Mouse (Mus musculus) limb, embryonic 15.5 days (tissue): Measurements from ENCODE around the gene Zfp575. TPM values are rescaled to one million over a fixed set of nuclear protein-coding genes. Genes with fewer than 3 reads are reported as not detected.

Experiments used
- ATAC-seq: fragments of 200-750 bp; cut with Nextera tagmentation; 2 replicates; pipeline ENCODE4 v1.8.0; 2017; ENCODE audit warnings: low read depth, moderate TSS enrichment; ENCODE audit not compliant: insufficient number of reproducible peaks, low FRiP score, low TSS enrichment
- H3K27ac ChIP-seq: fragments of 300-500 bp; sonication (generic); 2 replicates; pipeline ENCODE4 v1.5.1; 2015; ENCODE audit warnings: moderate library complexity, mild to moderate bottlenecking, inconsistent platforms
- H3K27me3 ChIP-seq: fragments of 300-500 bp; sonication (generic); 2 replicates; pipeline ENCODE4 v1.6.1; 2015; ENCODE audit warnings: inconsistent platforms
- H3K36me3 ChIP-seq: fragments of 300-500 bp; sonication (generic); 2 replicates; pipeline ENCODE4 v1.6.1; 2015; ENCODE audit warnings: inconsistent platforms
- H3K4me1 ChIP-seq: fragments of 300-500 bp; sonication (generic); 2 replicates; pipeline ENCODE4 v1.6.1; 2015; ENCODE audit warnings: inconsistent platforms
- H3K4me2 ChIP-seq: fragments of 300-500 bp; sonication (generic); 2 replicates; pipeline ENCODE4 v1.6.1; 2015; ENCODE audit warnings: mild to moderate bottlenecking, inconsistent platforms
- H3K4me3 ChIP-seq: fragments of 300-500 bp; sonication (generic); 2 replicates; pipeline ENCODE4 v1.5.1; 2015; ENCODE audit warnings: mild to moderate bottlenecking, inconsistent platforms
- H3K9ac ChIP-seq: fragments of 300-500 bp; sonication (generic); 2 replicates; pipeline ENCODE4 v1.6.1; 2015; ENCODE audit warnings: inconsistent platforms
- H3K9me3 ChIP-seq: fragments of 300-500 bp; sonication (generic); 2 replicates; pipeline ENCODE4 v1.6.1; 2016; ENCODE audit warnings: inconsistent platforms
- WGBS: fragments of 180-500 bp; shearing (Covaris S2); methylation state at CpG from one replicate; pipeline ENCODE4 v1.1.7; 2015; 5-methylcytosine and 5-hydroxymethylcytosine counted together
- polyA plus RNA-seq: library from polyadenylated mRNA; unstranded; fragments of >200 nt; fragmentation: Nextera tagmentation; extraction: Ambion mirVana; gene quantifications from 2 replicates; pipeline ENCODE4 v1.2.1, GENCODE M21; 2015

Zfp575 gene
- polyA plus RNA-seq, 1 experiment from 2014 or later = 6.4 TPM

DNA sequence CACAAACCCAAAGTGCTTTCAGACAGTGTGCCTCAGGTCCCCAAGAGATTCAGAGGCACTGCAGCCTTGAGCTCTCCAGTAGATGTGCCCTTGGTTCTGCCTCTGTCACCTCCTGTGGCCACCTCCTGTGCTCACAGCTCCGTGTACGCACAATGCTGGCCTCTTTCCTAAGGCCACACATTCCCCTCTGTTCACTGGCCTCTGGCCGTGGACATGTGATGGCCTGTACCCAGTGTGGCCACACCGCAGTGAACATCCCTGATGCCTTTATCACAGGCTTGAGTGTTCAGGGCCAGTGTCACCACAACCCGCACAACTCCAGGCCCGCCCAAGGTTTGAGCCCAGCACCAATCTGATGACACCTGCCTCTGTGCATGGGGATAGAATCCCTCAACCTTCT, 2.6 kb downstream of the Zfp575 start:
- Histone ChIP-seq H3K9ac (no peak overlapping the region), H3K27ac (no peak overlapping the region), H3K27me3 (peaks cover 26% of the 10 kb centered on the region), H3K4me2 (no peak overlapping the region), H3K4me3 (no peak overlapping the region), H3K9me3 (no peaks in the 10 kb centered on the region; the same call in 1 of the 2 replicates), H3K4me1 (peaks cover 17% of the 10 kb centered on the region; the same call in 1 of the 2 replicates), H3K36me3 (no peaks in the 10 kb centered on the region)
- 90% methylated on average over 6 of the region's 6 CpGs for WGBS
- ATAC-seq = no peak

GRCm38 (mm10) chr7:24577811-24578210, 9.6 kb downstream of the Zfp575 start:
- H3K4me2 ChIP-seq = no peak overlapping the region
- H3K4me3 ChIP-seq = no peak overlapping the region
- 81% methylated on average over 10 of the region's 10 CpGs for WGBS
- H3K36me3 ChIP-seq = peaks cover 7% of the 10 kb centered on the region
- H3K27me3 ChIP-seq = no peaks in the 10 kb centered on the region
- H3K4me1 ChIP-seq = no peaks in the 10 kb centered on the region
- ATAC-seq = no peak
- no peaks in the 10 kb centered on the region for H3K9me3 ChIP-seq
- H3K9ac ChIP-seq = no peak overlapping the region
- no peak overlapping the region for H3K27ac ChIP-seq

GRCm38 (mm10) chr7:24574224-24574796, 13.1 kb downstream of the Zfp575 start:
- Histone ChIP-seq H3K36me3 (peaks cover 39% of the 10 kb centered on the region), H3K4me2 (no peak overlapping the region), H3K4me1 (no peaks in the 10 kb centered on the region), H3K27ac (no peak overlapping the region), H3K27me3 (no peaks in the 10 kb centered on the region), H3K9ac (no peak overlapping the region), H3K4me3 (no peak overlapping the region), H3K9me3 (no peaks in the 10 kb centered on the region)
- no peak for ATAC-seq
- WGBS = 66% methylated on average over 12 of the region's 12 CpGs

- Histone ChIP-seq H3K4me3 (no peak overlapping the region), H3K9me3 (no peaks in the 10 kb centered on the region), H3K27ac (no peak overlapping the region), H3K9ac (no peak overlapping the region), H3K36me3 (peaks cover 56% of the 10 kb centered on the region), H3K4me2 (no peak overlapping the region), H3K4me1 (no peaks in the 10 kb centered on the region), H3K27me3 (no peaks in the 10 kb centered on the region)
- ATAC-seq = no peak
- 57% methylated on average over 5 of the region's 5 CpGs for WGBS
Measured at GRCm38 (mm10) chr7:24572455-24572854, 15.0 kb downstream of the Zfp575 start.

- H3K4me2 ChIP-seq = no peak overlapping the region
- ATAC-seq = no peak
- H3K9me3 ChIP-seq = no peaks in the 10 kb centered on the region
- H3K27ac ChIP-seq = no peak overlapping the region
- H3K27me3 ChIP-seq = no peaks in the 10 kb centered on the region
- 75% methylated on average over 4 of the region's 4 CpGs for WGBS
- no peak overlapping the region for H3K4me3 ChIP-seq
- peaks cover 69% of the 10 kb centered on the region for H3K36me3 ChIP-seq
- H3K4me1 ChIP-seq = no peaks in the 10 kb centered on the region
- H3K9ac ChIP-seq = no peak overlapping the region
Measured at GRCm38 (mm10) chr7:24571071-24571470, 16.4 kb downstream of the Zfp575 start.

DNA sequence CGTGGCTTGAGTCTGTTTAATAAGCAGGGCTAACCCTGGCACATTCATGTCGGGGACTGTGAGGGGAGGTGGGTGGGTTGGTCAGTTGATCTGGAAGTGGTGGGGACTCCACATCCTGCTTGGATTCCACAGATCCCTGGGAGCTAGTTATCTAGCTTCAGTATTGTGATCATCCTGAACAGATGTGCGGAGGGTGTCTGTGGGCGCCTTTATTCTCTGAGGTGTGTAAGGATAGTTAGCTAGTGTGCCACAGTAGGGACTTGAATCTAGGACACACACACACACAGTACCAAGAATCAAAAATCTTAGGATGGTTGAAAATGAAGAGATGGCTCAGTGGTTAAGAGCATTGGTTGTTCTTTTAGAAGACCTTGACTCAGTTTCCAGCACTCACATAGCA, 18.9 kb downstream of the Zfp575 start:
- no peak overlapping the region for H3K4me3 ChIP-seq
- 92% methylated on average over 4 of the region's 4 CpGs for WGBS
- H3K27me3 ChIP-seq = no peaks in the 10 kb centered on the region
- H3K9ac ChIP-seq = no peak overlapping the region
- H3K36me3 ChIP-seq = peaks cover 91% of the 10 kb centered on the region
- H3K4me2 ChIP-seq = no peak overlapping the region
- no peak overlapping the region for H3K27ac ChIP-seq
- H3K4me1 ChIP-seq = no peaks in the 10 kb centered on the region
- no peaks in the 10 kb centered on the region for H3K9me3 ChIP-seq
- no peak for ATAC-seq

- H3K4me2 ChIP-seq = no peak overlapping the region
- ATAC-seq = no peak
- no peaks in the 10 kb centered on the region for H3K27me3 ChIP-seq
- H3K9ac ChIP-seq = no peak overlapping the region
- H3K4me3 ChIP-seq = no peak overlapping the region
- no peak overlapping the region for H3K27ac ChIP-seq
- WGBS = 92% methylated on average over 9 of the region's 9 CpGs
- H3K36me3 ChIP-seq = peaks cover 81% of the 10 kb centered on the region
- H3K9me3 ChIP-seq = no peaks in the 10 kb centered on the region
- no peaks in the 10 kb centered on the region for H3K4me1 ChIP-seq
Measured at GRCm38 (mm10) chr7:24566206-24566605, 21.2 kb downstream of the Zfp575 start.

DNA sequence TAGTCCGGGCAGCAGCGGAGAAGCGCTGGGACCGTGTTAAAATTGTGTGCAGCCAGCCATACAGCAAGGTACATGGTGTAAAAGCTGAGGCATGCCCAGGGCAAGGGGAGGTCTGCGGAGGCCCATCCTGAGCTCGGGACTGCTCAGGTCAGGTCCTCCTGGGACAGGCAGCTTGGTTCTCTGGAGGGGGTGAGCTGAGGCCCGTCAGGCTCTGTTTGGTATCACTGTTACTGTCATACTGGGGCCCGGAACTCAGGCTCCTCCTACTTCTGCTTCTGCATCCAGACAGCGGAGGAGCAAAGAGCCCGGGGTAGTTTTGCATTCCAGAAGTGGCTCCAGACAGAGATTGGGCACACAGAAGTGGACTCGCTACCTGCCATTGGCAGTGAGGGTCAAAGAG, 21.8 kb downstream of the Zfp575 start:
- Histone ChIP-seq H3K4me3 (no peak overlapping the region), H3K27ac (no peak overlapping the region), H3K36me3 (peaks cover 80% of the 10 kb centered on the region), H3K4me2 (no peak overlapping the region), H3K27me3 (no peaks in the 10 kb centered on the region), H3K4me1 (no peaks in the 10 kb centered on the region), H3K9ac (no peak overlapping the region), H3K9me3 (no peaks in the 10 kb centered on the region)
- no peak for ATAC-seq
- WGBS = 95% methylated on average over 11 of the region's 11 CpGs

DNA sequence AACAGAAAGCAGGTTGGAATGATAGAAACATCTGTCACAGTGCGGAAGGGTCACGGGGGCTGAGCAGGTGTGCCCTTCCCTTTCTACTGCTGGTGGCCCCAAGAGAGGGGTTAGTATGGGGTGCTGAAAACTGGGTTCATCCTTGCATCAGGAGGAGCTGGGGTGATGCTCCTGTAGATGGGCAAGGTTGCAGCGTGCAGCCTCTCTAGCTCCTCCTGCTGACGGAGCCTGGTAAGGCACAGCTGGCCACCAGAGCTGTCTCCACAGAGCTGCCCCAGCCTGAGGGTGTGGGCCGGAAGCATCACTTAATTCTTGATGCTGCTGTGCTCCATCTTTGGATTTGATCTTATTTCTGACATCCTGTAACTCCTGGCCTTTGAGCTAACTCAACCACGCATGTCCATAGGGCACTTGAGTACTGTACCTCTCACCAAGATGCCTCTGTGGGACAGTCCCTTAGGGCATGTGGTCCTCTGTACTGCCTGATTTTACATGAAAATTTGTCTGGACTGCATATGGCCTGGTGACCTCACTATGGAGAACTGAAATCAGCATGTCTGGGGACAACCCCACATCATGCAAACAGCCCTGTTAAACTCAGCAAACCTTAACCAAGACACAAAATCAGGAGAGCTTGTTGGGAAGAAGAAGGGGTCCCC, 22.7 kb downstream of the Zfp575 start:
- Histone ChIP-seq H3K27me3 (no peaks in the 10 kb centered on the region), H3K36me3 (peaks cover 80% of the 10 kb centered on the region), H3K4me3 (no peak overlapping the region), H3K4me2 (no peak overlapping the region), H3K27ac (no peak overlapping the region), H3K9ac (no peak overlapping the region), H3K4me1 (no peaks in the 10 kb centered on the region), H3K9me3 (no peaks in the 10 kb centered on the region)
- 58% methylated on average over 6 of the region's 6 CpGs for WGBS
- 0 out of 2 replicates have a peak, but pooled peaks have one; percentile 26 for ATAC-seq

- no peaks in the 10 kb centered on the region for H3K4me1 ChIP-seq
- H3K27me3 ChIP-seq = no peaks in the 10 kb centered on the region
- no peaks in the 10 kb centered on the region for H3K9me3 ChIP-seq
- peaks cover 83% of the 10 kb centered on the region for H3K36me3 ChIP-seq
- ATAC-seq = no peak
- no peak overlapping the region for H3K9ac ChIP-seq
- no peak overlapping the region for H3K4me2 ChIP-seq
- 82% methylated on average over 4 of the region's 4 CpGs for WGBS
- no peak overlapping the region for H3K27ac ChIP-seq
- no peak overlapping the region for H3K4me3 ChIP-seq
Measured at GRCm38 (mm10) chr7:24563837-24564206, 23.6 kb downstream of the Zfp575 start.

GRCm38 (mm10) chr7:24563191-24563836, 24.1 kb downstream of the Zfp575 start:
- no peaks in the 10 kb centered on the region for H3K9me3 ChIP-seq
- 89% methylated on average over 8 of the region's 8 CpGs for WGBS
- no peak overlapping the region for H3K4me2 ChIP-seq
- H3K4me3 ChIP-seq = no peak overlapping the region
- no peak for ATAC-seq
- H3K27ac ChIP-seq = no peak overlapping the region
- H3K36me3 ChIP-seq = peaks cover 81% of the 10 kb centered on the region
- no peak overlapping the region for H3K9ac ChIP-seq
- no peaks in the 10 kb centered on the region for H3K27me3 ChIP-seq
- no peaks in the 10 kb centered on the region for H3K4me1 ChIP-seq

- 77% methylated on average over 4 of the region's 4 CpGs for WGBS
- no peaks in the 10 kb centered on the region for H3K4me1 ChIP-seq
- H3K9me3 ChIP-seq = no peaks in the 10 kb centered on the region
- no peak overlapping the region for H3K9ac ChIP-seq
- H3K27me3 ChIP-seq = no peaks in the 10 kb centered on the region
- ATAC-seq = no peak
- no peak overlapping the region for H3K4me2 ChIP-seq
- peaks cover 67% of the 10 kb centered on the region for H3K36me3 ChIP-seq
- H3K4me3 ChIP-seq = no peak overlapping the region
- H3K27ac ChIP-seq = no peak overlapping the region
Measured at GRCm38 (mm10) chr7:24561450-24561849, 26.0 kb downstream of the Zfp575 start.
